Mouse (Mus musculus) kidney, postnatal 0 days (tissue): ENCODE measurements around the gene Sgtb. TPM values are rescaled to one million over a fixed set of nuclear protein-coding genes. Genes with fewer than 3 reads are reported as not detected.

Experiments
- ATAC-seq: fragments of 200-750 bp; cut with Nextera tagmentation; replicated peaks from 2 replicates; pipeline ENCODE4 v1.8.0; 2017; ENCODE audit warnings: low read depth, moderate number of reproducible peaks, moderate TSS enrichment, moderate library complexity; ENCODE audit not compliant: low FRiP score
- DNase-seq: peaks from one replicate; pipeline ENCODE4 v3.0.0-alpha.2; 2016; ENCODE audit warnings: low spot score
- H3K27ac ChIP-seq: fragments of 300-500 bp; sonication (generic); 2 replicates; pipeline ENCODE4 v1.5.1; 2014; ENCODE audit warnings: mild to moderate bottlenecking
- H3K27me3 ChIP-seq: fragments of 300-500 bp; sonication (generic); 2 replicates; pipeline ENCODE4 v1.6.1; 2014; ENCODE audit warnings: low read length, mixed read lengths; ENCODE audit not compliant: insufficient read depth
- H3K36me3 ChIP-seq: fragments of 300-500 bp; sonication (generic); 2 replicates; pipeline ENCODE4 v1.6.1; 2014; ENCODE audit warnings: low read length, mixed read lengths; ENCODE audit not compliant: insufficient read depth
- H3K4me1 ChIP-seq: fragments of 300-500 bp; sonication (generic); replicated peaks from 2 replicates; pipeline ENCODE4 v1.6.1; 2014; ENCODE audit warnings: antibody characterized with exemption, low read length, mixed read lengths; ENCODE audit not compliant: insufficient read depth
- H3K4me2 ChIP-seq: fragments of 300-500 bp; sonication (generic); 2 replicates; pipeline ENCODE4 v1.6.1; 2014; ENCODE audit warnings: mild to moderate bottlenecking, low read length, moderate library complexity, mixed read lengths
- H3K4me3 ChIP-seq: fragments of 300-500 bp; sonication (generic); replicated peaks from 2 replicates; pipeline ENCODE4 v1.5.1; 2014; ENCODE audit warnings: low read depth, low read length
- H3K9ac ChIP-seq: fragments of 300-500 bp; sonication (generic); 2 replicates; pipeline ENCODE4 v1.6.1; 2014; ENCODE audit warnings: low read depth, low read length
- H3K9me3 ChIP-seq: fragments of 300-500 bp; sonication (generic); replicated peaks from 2 replicates; pipeline ENCODE4 v1.6.1; 2016; ENCODE audit warnings: low read length, inconsistent platforms, mixed read lengths
- CTCF ChIP-seq: IDR thresholded peaks from 2 replicates; pipeline ENCODE4 v1.5.1; 2016; ENCODE audit warnings: antibody characterized with exemption, low read depth, mild to moderate bottlenecking, moderate library complexity
- WGBS: fragments of 180-500 bp; shearing (Covaris S2); extraction: QIAGEN DNeasy Blood & Tissue Kit; methylation state at CpG from one replicate; pipeline ENCODE4 v1.1.7; 2014; 5-methylcytosine and 5-hydroxymethylcytosine counted together
- polyA plus RNA-seq: library from polyadenylated mRNA; unstranded; fragments of >200 nt; fragmentation: Nextera tagmentation; extraction: Ambion mirVana; gene quantifications from 2 replicates; pipeline ENCODE4 v1.2.1, GENCODE M21; 2015

Sgtb gene
- polyA plus RNA-seq, 1 experiment from 2014 or later: 5.6 TPM

GRCm38 (mm10) chr13:104187357-104187756 is 77.8 kb downstream of the Sgtb start:
- Histone ChIP-seq H3K36me3 (peaks cover 20% of the 10 kb centered on the region), H3K9ac (no peak overlapping the region), H3K27ac (no peak overlapping the region), H3K9me3 (no peaks in the 10 kb centered on the region), H3K4me1 (no peaks in the 10 kb centered on the region), H3K27me3 (no peaks in the 10 kb centered on the region), H3K4me3 (no peak overlapping the region), H3K4me2 (no peak overlapping the region)
- ATAC-seq (no peak), DNase-seq (no peak)
- no peak for TF ChIP-seq CTCF
- WGBS: 74% methylated on average over 4 of the region's 4 CpGs

Other genes with a start within 250 kb of the Sgtb start
- gene Erbin, start 189.2 kb upstream of the Sgtb start, polyA plus RNA-seq: 24.7 and 25.9 TPM in 2 replicates
- 13.5 and 15.2 TPM in 2 replicates for gene Nln, start 127 bp upstream of the Sgtb start, polyA plus RNA-seq
- 43.5 and 48.1 TPM in 2 replicates for gene Trappc13, start 68.7 kb downstream of the Sgtb start, polyA plus RNA-seq
- 16.6 and 18.1 TPM in 2 replicates for gene Trim23, start 69.1 kb downstream of the Sgtb start, polyA plus RNA-seq
- 45.8 and 49.2 TPM in 2 replicates for gene Cenpk, start 118.9 kb downstream of the Sgtb start, polyA plus RNA-seq
- gene Ppwd1, start 119.1 kb downstream of the Sgtb start, polyA plus RNA-seq: 11.9 and 13.6 TPM in 2 replicates
- 1.1 and 1.2 TPM in 2 replicates for gene Adamts6, start 178.1 kb downstream of the Sgtb start, polyA plus RNA-seq